Mouse (Mus musculus): Measurements from ENCODE around the gene Gm960. TPM values are rescaled to one million over a fixed set of nuclear protein-coding genes. Genes with fewer than 3 reads are reported as not detected.
"Not testable (repeated sequence)": the region's sequence is repeated elsewhere in the genome, so short reads cannot be mapped to it uniquely, and the experiment has no call there.

Gene Gm960
- polyA plus RNA-seq, 1 experiment = 0.96 TPM

- TF ChIP-seq USF1 (IDR thresholded peaks at IDR 0.05; ENCODE audit: low read depth) (no peak), CTCF (IDR thresholded peaks at IDR 0.05; ENCODE audit: control insufficient read depth, insufficient read depth, insufficient read length) (no peak), CEBPB (IDR thresholded peaks at IDR 0.05; ENCODE audit: low read depth) (no peak), MAX (IDR thresholded peaks at IDR 0.05) (no peak), FOSL1 (IDR thresholded peaks at IDR 0.05; ENCODE audit: insufficient read depth, low read length, poor library complexity, severe bottlenecking) (no peak), MYOG (IDR thresholded peaks at IDR 0.05; ENCODE audit: control insufficient read depth, extremely low read depth, insufficient read length) (no peak), MYOD1 (IDR thresholded peaks at IDR 0.05; ENCODE audit: control insufficient read depth, insufficient read length, low read depth) (no peak)
- Histone ChIP-seq H3K27me3 (ENCODE audit: control insufficient read depth, insufficient read depth, insufficient read length) (peaks cover 18% of the 10 kb centered on the region), H3K36me3 (ENCODE audit: control insufficient read depth, insufficient read depth) (no peaks in the 10 kb centered on the region), H3K4me3 (ENCODE audit: insufficient read depth, poor library complexity, severe bottlenecking) (no peak overlapping the region), H3K79me3 (ENCODE audit: low read depth) (no peaks in the 10 kb centered on the region), H3ac (ENCODE audit: control insufficient read depth, insufficient read length, low read depth) (no peak overlapping the region), H3K79me2 (ENCODE audit: control insufficient read depth, insufficient read depth) (no peaks in the 10 kb centered on the region)
Measured at GRCm38 (mm10) chr19:4587426-4587825, 111.0 kb downstream of the Gm960 start.

- H3K27me3 ChIP-seq (ENCODE audit: control insufficient read depth, insufficient read depth, insufficient read length) = peaks cover 18% of the 10 kb centered on the region
- H3K79me3 ChIP-seq (ENCODE audit: low read depth); H3K79me2 ChIP-seq (ENCODE audit: control insufficient read depth, insufficient read depth); H3ac ChIP-seq (ENCODE audit: control insufficient read depth, insufficient read length, low read depth); H3K36me3 ChIP-seq (ENCODE audit: control insufficient read depth, insufficient read depth); H3K4me3 ChIP-seq (ENCODE audit: insufficient read depth, poor library complexity, severe bottlenecking): not testable (repeated sequence)
Measured at GRCm38 (mm10) chr19:4586783-4587182, 111.7 kb downstream of the Gm960 start.

GRCm38 (mm10) chr19:4583856-4584255, 114.6 kb downstream of the Gm960 start:
- Histone ChIP-seq H3ac (ENCODE audit: control insufficient read depth, insufficient read length, low read depth) (no peak overlapping the region), H3K27me3 (ENCODE audit: control insufficient read depth, insufficient read depth, insufficient read length) (peaks cover 18% of the 10 kb centered on the region), H3K79me3 (ENCODE audit: low read depth) (no peaks in the 10 kb centered on the region), H3K36me3 (ENCODE audit: control insufficient read depth, insufficient read depth) (no peaks in the 10 kb centered on the region), H3K79me2 (ENCODE audit: control insufficient read depth, insufficient read depth) (no peaks in the 10 kb centered on the region), H3K4me3 (ENCODE audit: insufficient read depth, poor library complexity, severe bottlenecking) (no peak overlapping the region)
- TF ChIP-seq MYOG (IDR thresholded peaks at IDR 0.05; ENCODE audit: control insufficient read depth, extremely low read depth, insufficient read length) = no peak
- no peak for TF ChIP-seq MAX (IDR thresholded peaks at IDR 0.05)
- no peak for TF ChIP-seq CTCF (IDR thresholded peaks at IDR 0.05; ENCODE audit: control insufficient read depth, insufficient read depth, insufficient read length)
- TF ChIP-seq MYOD1 (IDR thresholded peaks at IDR 0.05; ENCODE audit: control insufficient read depth, insufficient read length, low read depth) = no peak
- no peak for TF ChIP-seq FOSL1 (IDR thresholded peaks at IDR 0.05; ENCODE audit: insufficient read depth, low read length, poor library complexity, severe bottlenecking)
- TF ChIP-seq CEBPB (IDR thresholded peaks at IDR 0.05; ENCODE audit: low read depth) = no peak
- no peak for TF ChIP-seq USF1 (IDR thresholded peaks at IDR 0.05; ENCODE audit: low read depth)

GRCm38 (mm10) chr19:4579296-4579695, 119.2 kb downstream of the Gm960 start:
- Histone ChIP-seq H3K79me2 (ENCODE audit: control insufficient read depth, insufficient read depth) (no peaks in the 10 kb centered on the region), H3K27me3 (ENCODE audit: control insufficient read depth, insufficient read depth, insufficient read length) (peaks cover 13% of the 10 kb centered on the region), H3K36me3 (ENCODE audit: control insufficient read depth, insufficient read depth) (no peaks in the 10 kb centered on the region), H3ac (ENCODE audit: control insufficient read depth, insufficient read length, low read depth) (no peak overlapping the region), H3K79me3 (ENCODE audit: low read depth) (no peaks in the 10 kb centered on the region), H3K4me3 (ENCODE audit: insufficient read depth, poor library complexity, severe bottlenecking) (no peak overlapping the region)
- TF ChIP-seq CTCF (IDR thresholded peaks at IDR 0.05; ENCODE audit: control insufficient read depth, insufficient read depth, insufficient read length) = no peak

- no peak overlapping the region for H3K4me3 ChIP-seq (ENCODE audit: insufficient read depth, poor library complexity, severe bottlenecking)
- peaks cover 16% of the 10 kb centered on the region for H3K27me3 ChIP-seq (ENCODE audit: control insufficient read depth, insufficient read depth, insufficient read length)
- no peaks in the 10 kb centered on the region for H3K36me3 ChIP-seq (ENCODE audit: control insufficient read depth, insufficient read depth)
- no peaks in the 10 kb centered on the region for H3K79me3 ChIP-seq (ENCODE audit: low read depth)
- TF ChIP-seq MYOD1 (IDR thresholded peaks at IDR 0.05; ENCODE audit: control insufficient read depth, insufficient read length, low read depth) (no peak), CTCF (IDR thresholded peaks at IDR 0.05; ENCODE audit: control insufficient read depth, insufficient read depth, insufficient read length) (no peak), USF1 (IDR thresholded peaks at IDR 0.05; ENCODE audit: low read depth) (no peak), MAX (IDR thresholded peaks at IDR 0.05) (no peak), CEBPB (IDR thresholded peaks at IDR 0.05; ENCODE audit: low read depth) (no peak), MYOG (IDR thresholded peaks at IDR 0.05; ENCODE audit: control insufficient read depth, extremely low read depth, insufficient read length) (no peak), FOSL1 (IDR thresholded peaks at IDR 0.05; ENCODE audit: insufficient read depth, low read length, poor library complexity, severe bottlenecking) (no peak)
- H3K79me2 ChIP-seq (ENCODE audit: control insufficient read depth, insufficient read depth) = no peaks in the 10 kb centered on the region
- H3ac ChIP-seq (ENCODE audit: control insufficient read depth, insufficient read length, low read depth) = no peak overlapping the region
Measured at GRCm38 (mm10) chr19:4578799-4579198, 119.7 kb downstream of the Gm960 start.

Small RNA genes lying within 50 kb of the gene (microRNA-seq; reads per million reads assigned to microRNA genes)
- gene Mir6986 (ENCODE audit: borderline microRNAs expressed) = 0.28 reads per million

Other genes with a start within 250 kb of the Gm960 start
- 14.4 TPM for gene Syt12, start 221.2 kb downstream of the Gm960 start, polyA plus RNA-seq (2012; fragmentation: generic; extraction: Trizol)
- gene 2010003K11Rik, start 200.1 kb downstream of the Gm960 start, polyA plus RNA-seq (2012; fragmentation: generic; extraction: Trizol) = not detected
- gene Pcx, start 188.2 kb downstream of the Gm960 start, polyA plus RNA-seq (2012; fragmentation: generic; extraction: Trizol) = 4.0 TPM
- gene Lrfn4, start 83.0 kb downstream of the Gm960 start, polyA plus RNA-seq (2012; fragmentation: generic; extraction: Trizol) = 40.8 TPM
- 56.9 TPM for gene Rce1, start 73.0 kb downstream of the Gm960 start, polyA plus RNA-seq (2012; fragmentation: generic; extraction: Trizol)
- gene Sptbn2, start 12.5 kb upstream of the Gm960 start, polyA plus RNA-seq (2012; fragmentation: generic; extraction: Trizol) = 0.15 TPM
- gene Rbm4b, start 57.8 kb upstream of the Gm960 start, polyA plus RNA-seq (2012; fragmentation: generic; extraction: Trizol) = 8.8 TPM
- gene Rbm4, start 95.2 kb upstream of the Gm960 start, polyA plus RNA-seq (2012; fragmentation: generic; extraction: Trizol) = 43.8 TPM
- gene Gm21992, start 112.9 kb upstream of the Gm960 start, polyA plus RNA-seq (2012; fragmentation: generic; extraction: Trizol) = 14.3 TPM
- gene Rbm14, start 113.0 kb upstream of the Gm960 start, polyA plus RNA-seq (2012; fragmentation: generic; extraction: Trizol) = 95.2 TPM
- 36.6 TPM for gene Ccs, start 140.7 kb upstream of the Gm960 start, polyA plus RNA-seq (2012; fragmentation: generic; extraction: Trizol)
- 0.02 TPM for gene Ccdc87, start 140.7 kb upstream of the Gm960 start, polyA plus RNA-seq (2012; fragmentation: generic; extraction: Trizol)
- gene Ctsf, start 156.5 kb upstream of the Gm960 start, polyA plus RNA-seq (2012; fragmentation: generic; extraction: Trizol) = 1.2 TPM
- gene Actn3, start 179.2 kb upstream of the Gm960 start, polyA plus RNA-seq (2012; fragmentation: generic; extraction: Trizol) = 20.8 TPM
- gene Zdhhc24, start 180.0 kb upstream of the Gm960 start, polyA plus RNA-seq (2012; fragmentation: generic; extraction: Trizol) = 5.4 TPM
- gene Bbs1, start 208.0 kb upstream of the Gm960 start, polyA plus RNA-seq (2012; fragmentation: generic; extraction: Trizol) = 2.2 TPM
- 68.2 TPM for gene Dpp3, start 229.6 kb upstream of the Gm960 start, polyA plus RNA-seq (2012; fragmentation: generic; extraction: Trizol)
- gene Peli3, start 244.5 kb upstream of the Gm960 start, polyA plus RNA-seq (2012; fragmentation: generic; extraction: Trizol) = 1.3 TPM